Mouse (Mus musculus) small intestine, adult 2 months (tissue): ENCODE data around the gene Nedd9. TPM values are rescaled to one million over a fixed set of nuclear protein-coding genes. Genes with fewer than 3 reads are reported as not detected.
"Not testable (repeated sequence)": the region's sequence is repeated elsewhere in the genome, so short reads cannot be mapped to it uniquely, and the experiment has no call there.

ENCODE experiments used
- H3K27ac ChIP-seq: fragments of 200-500 bp; 2 replicates; pipeline ENCODE4 v1.5.1; 2012; ENCODE audit warnings: low read depth, low read length, control low read depth, inconsistent platforms; ENCODE audit not compliant: insufficient read depth
- H3K27me3 ChIP-seq: fragments of 200-500 bp; 2 replicates; pipeline ENCODE4 v1.6.1; 2012; ENCODE audit warnings: mild to moderate bottlenecking, moderate library complexity, low read length, inconsistent platforms; ENCODE audit not compliant: control insufficient read depth, insufficient read depth
- H3K36me3 ChIP-seq: fragments of 200-500 bp; 2 replicates; pipeline ENCODE4 v1.6.1; 2012; ENCODE audit warnings: mild to moderate bottlenecking, low read length, control low read depth, inconsistent platforms; ENCODE audit not compliant: control insufficient read depth, insufficient read depth
- H3K4me1 ChIP-seq: fragments of 200-500 bp; 2 replicates; pipeline ENCODE4 v1.6.1; 2012; ENCODE audit warnings: low read length, inconsistent platforms, mixed read lengths; ENCODE audit not compliant: control insufficient read depth, insufficient read depth, insufficient read length
- H3K4me3 ChIP-seq: fragments of 200-500 bp; 2 replicates; pipeline ENCODE4 v1.5.1; 2012; ENCODE audit warnings: low read depth, mild to moderate bottlenecking, control low read depth, inconsistent platforms, low read length, moderate library complexity
- CTCF ChIP-seq: fragments of 200-500 bp; IDR thresholded peaks from 2 replicates; pipeline ENCODE4 v1.5.1; 2012; ENCODE audit warnings: low read depth, mild to moderate bottlenecking, control low read depth, inconsistent platforms, low read length, moderate library complexity, mixed read lengths; ENCODE audit not compliant: insufficient replicate concordance, insufficient read length; ENCODE audit errors: extremely low read depth
- POLR2A ChIP-seq: fragments of 200-500 bp; IDR thresholded peaks from 2 replicates; pipeline ENCODE4 v1.6.1; 2012; ENCODE audit warnings: low read depth, mild to moderate bottlenecking, control low read depth, inconsistent platforms, low read length, moderate library complexity
- WGBS: fragments of 180-500 bp; shearing (Covaris S2); methylation state at CpG from one replicate; pipeline ENCODE4 v1.1.7; 2018; 5-methylcytosine and 5-hydroxymethylcytosine counted together
- polyA plus RNA-seq: library from polyadenylated mRNA; depleted of rRNA; stranded (reverse); fragments of >200 nt; gene quantifications from 2 replicates; pipeline ENCODE4 v1.2.3, GENCODE M21; 2012

Gene Nedd9
- polyA plus RNA-seq, 1 experiment = 18.1 TPM

GRCm38 (mm10) chr13:41374886-41375285 is 112.3 kb downstream of the Nedd9 start:
- H3K27ac ChIP-seq = no peak overlapping the region
- H3K36me3 ChIP-seq = no peaks in the 10 kb centered on the region
- WGBS = 90% methylated on average over 1 of the region's 1 CpGs
- H3K4me3 ChIP-seq = no peak overlapping the region
- H3K27me3 ChIP-seq = no peaks in the 10 kb centered on the region
- peaks cover 5% of the 10 kb centered on the region; the same call in 1 of the 2 replicates for H3K4me1 ChIP-seq
- TF ChIP-seq CTCF (no peak), POLR2A (no peak)

GRCm38 (mm10) chr13:41372555-41373460 is 114.4 kb downstream of the Nedd9 start:
- H3K36me3 ChIP-seq = no peaks in the 10 kb centered on the region
- WGBS = 74% methylated on average over 8 of the region's 8 CpGs
- TF ChIP-seq POLR2A = no peak
- TF ChIP-seq CTCF = no peak
- H3K27me3 ChIP-seq = no peaks in the 10 kb centered on the region
- 0 out of 2 replicates have a peak overlapping the region, but pooled peaks have one; percentile 2 for H3K4me3 ChIP-seq
- peak overlapping the region; percentile 43 for H3K27ac ChIP-seq
- peaks cover 5% of the 10 kb centered on the region; the same call in 1 of the 2 replicates for H3K4me1 ChIP-seq

DNA sequence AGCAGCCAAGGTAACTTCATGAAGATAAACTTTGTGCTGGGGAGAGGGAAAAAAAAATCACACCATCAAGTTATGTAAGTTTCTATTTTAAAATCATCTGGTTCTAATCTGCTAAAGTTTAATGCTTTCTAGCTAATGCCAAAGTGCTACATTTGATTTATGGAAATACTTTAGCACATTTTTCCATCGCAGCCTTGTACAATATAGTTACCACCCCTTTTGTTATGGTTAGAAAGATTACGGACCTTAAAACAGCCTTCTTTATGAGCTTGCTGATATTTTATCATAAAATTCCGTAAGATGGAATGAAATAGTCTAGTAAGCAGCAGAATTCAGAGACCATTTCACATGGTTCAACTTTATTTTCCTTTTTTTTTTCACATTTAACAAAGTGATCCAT is 115.6 kb downstream of the Nedd9 start:
- TF ChIP-seq CTCF (no peak), POLR2A (no peak)
- no peak overlapping the region for H3K27ac ChIP-seq

DNA sequence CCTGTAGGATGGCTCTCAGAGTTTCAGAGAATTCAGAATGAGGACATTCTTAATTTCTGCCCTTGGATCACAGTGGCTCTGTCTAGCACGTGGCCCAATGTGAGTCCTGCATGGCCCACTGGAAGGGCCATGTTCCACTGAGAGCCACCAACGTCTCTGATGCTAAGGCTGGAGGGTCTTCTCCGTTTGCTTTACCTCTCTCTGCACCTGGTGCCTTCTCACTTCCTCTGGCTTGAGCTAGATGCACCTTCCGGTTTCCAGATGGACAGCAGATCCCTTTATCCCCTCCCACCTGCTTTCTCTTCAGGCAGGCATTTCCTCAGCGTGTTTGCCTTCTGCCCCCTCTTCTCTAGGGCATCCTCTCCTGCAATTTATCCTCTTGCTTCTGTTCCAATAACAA is 118.5 kb downstream of the Nedd9 start:
- TF ChIP-seq CTCF = no peak
- TF ChIP-seq POLR2A = no peak
- WGBS = 82% methylated on average over 5 of the region's 5 CpGs
- H3K4me3 ChIP-seq = no peak overlapping the region
- peaks cover 7% of the 10 kb centered on the region; the same call in 1 of the 2 replicates for H3K4me1 ChIP-seq
- H3K36me3 ChIP-seq = no peaks in the 10 kb centered on the region
- H3K27ac ChIP-seq = no peak overlapping the region
- no peaks in the 10 kb centered on the region for H3K27me3 ChIP-seq

More for the DNA sequence above, 115.6 kb downstream of the Nedd9 start:
- H3K4me1 ChIP-seq = peaks cover 6% of the 10 kb centered on the region; the same call in 1 of the 2 replicates
- no peak overlapping the region for H3K4me3 ChIP-seq
- H3K36me3 ChIP-seq = no peaks in the 10 kb centered on the region
- H3K27me3 ChIP-seq = no peaks in the 10 kb centered on the region
- 73% methylated on average over 3 of the region's 3 CpGs for WGBS

DNA sequence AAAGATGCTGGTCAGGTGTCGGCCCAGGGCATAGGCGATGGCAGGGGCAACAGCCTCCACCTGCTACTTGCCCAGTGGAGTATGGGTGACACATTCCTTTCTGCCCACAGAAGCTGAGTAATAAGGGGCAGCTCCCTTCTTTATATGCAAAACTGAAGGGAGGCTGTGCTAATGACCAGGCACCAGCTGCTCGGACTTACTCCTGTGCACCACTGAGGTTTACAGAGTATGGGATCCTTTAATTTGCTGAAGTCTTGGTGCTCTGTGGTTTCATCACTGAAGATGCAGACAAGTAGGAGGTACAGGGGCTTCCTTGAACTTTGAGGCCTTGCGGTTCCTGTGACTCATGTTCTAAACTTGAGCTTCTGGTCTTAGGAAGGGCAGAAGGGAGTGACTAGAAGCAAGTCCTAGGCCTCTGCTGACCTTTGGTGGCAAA is 120.0 kb downstream of the Nedd9 start:
- no peak for TF ChIP-seq CTCF
- no peak for TF ChIP-seq POLR2A
- Histone ChIP-seq H3K4me3 (no peak overlapping the region), H3K36me3 (no peaks in the 10 kb centered on the region), H3K27ac (no peak overlapping the region), H3K27me3 (no peaks in the 10 kb centered on the region), H3K4me1 (peaks cover 2% of the 10 kb centered on the region; the same call in 1 of the 2 replicates)
- 89% methylated on average over 4 of the region's 4 CpGs for WGBS

GRCm38 (mm10) chr13:41366609-41367008 is 120.6 kb downstream of the Nedd9 start:
- H3K4me3 ChIP-seq, H3K27me3 ChIP-seq, H3K27ac ChIP-seq, H3K36me3 ChIP-seq, H3K4me1 ChIP-seq: not testable (repeated sequence)
- WGBS = 84% methylated on average over 1 of the region's 1 CpGs

- Histone ChIP-seq H3K27me3 (no peaks in the 10 kb centered on the region), H3K27ac (no peak overlapping the region), H3K4me3 (no peak overlapping the region), H3K4me1 (peaks cover 12% of the 10 kb centered on the region; the same call in 1 of the 2 replicates), H3K36me3 (no peaks in the 10 kb centered on the region)
- 89% methylated on average over 9 of the region's 9 CpGs for WGBS
- TF ChIP-seq POLR2A (no peak), CTCF (no peak)
Observed at GRCm38 (mm10) chr13:41364273-41364672, 122.9 kb downstream of the Nedd9 start.

- H3K4me1 ChIP-seq = peaks cover 12% of the 10 kb centered on the region; the same call in 1 of the 2 replicates
- TF ChIP-seq POLR2A (no peak), CTCF (no peak)
- 79% methylated on average over 6 of the region's 6 CpGs for WGBS
- H3K27me3 ChIP-seq = no peaks in the 10 kb centered on the region
- H3K36me3 ChIP-seq = no peaks in the 10 kb centered on the region
- no peak overlapping the region for H3K4me3 ChIP-seq
- H3K27ac ChIP-seq = no peak overlapping the region
Observed at GRCm38 (mm10) chr13:41362909-41363308, 124.3 kb downstream of the Nedd9 start.
